Mouse (Mus musculus) hindbrain, embryonic 15.5 days (tissue): ENCODE measurements at regions not wholly inside any gene's neighbourhood (a gene's known extent, or its start where the extent isn't known, plus 50 kb on each side); places are given as distances from the start of the nearest gene placed in this dataset.

Experiments
- ATAC-seq: fragments of 200-750 bp; cut with Nextera tagmentation; 2 replicates; pipeline ENCODE4 v1.8.0; 2017; ENCODE audit warnings: low read depth, moderate number of reproducible peaks, moderate TSS enrichment; ENCODE audit not compliant: low FRiP score
- H3K27ac ChIP-seq: fragments of 300-500 bp; sonication (generic); replicated peaks from 2 replicates; pipeline ENCODE4 v1.5.1; 2015; ENCODE audit warnings: mild to moderate bottlenecking, inconsistent platforms
- H3K27me3 ChIP-seq: fragments of 300-500 bp; sonication (generic); 2 replicates; pipeline ENCODE4 v1.6.1; 2015; ENCODE audit warnings: control low read depth, inconsistent platforms
- H3K36me3 ChIP-seq: fragments of 300-500 bp; sonication (generic); 2 replicates; pipeline ENCODE4 v1.6.1; 2015; ENCODE audit warnings: control low read depth, inconsistent platforms
- H3K4me1 ChIP-seq: fragments of 300-500 bp; sonication (generic); replicated peaks from 2 replicates; pipeline ENCODE4 v1.6.1; 2015; ENCODE audit warnings: control low read depth, inconsistent platforms
- H3K4me2 ChIP-seq: fragments of 300-500 bp; sonication (generic); 2 replicates; pipeline ENCODE4 v1.6.1; 2015; ENCODE audit warnings: moderate library complexity, mild to moderate bottlenecking, inconsistent platforms
- H3K4me3 ChIP-seq: fragments of 300-500 bp; sonication (generic); 2 replicates; pipeline ENCODE4 v1.5.1; 2015; ENCODE audit warnings: mild to moderate bottlenecking, inconsistent platforms
- H3K9ac ChIP-seq: fragments of 300-500 bp; sonication (generic); 2 replicates; pipeline ENCODE4 v1.6.1; 2015; ENCODE audit warnings: inconsistent platforms
- H3K9me3 ChIP-seq: fragments of 300-500 bp; sonication (generic); 2 replicates; pipeline ENCODE4 v1.6.1; 2016; ENCODE audit warnings: control low read depth, inconsistent platforms
- WGBS: fragments of 180-500 bp; shearing (Covaris S2); methylation state at CpG from one replicate; pipeline ENCODE4 v1.1.7; 2015; 5-methylcytosine and 5-hydroxymethylcytosine counted together

- H3K4me3 ChIP-seq: no peak overlapping the region
- no peaks in the 10 kb centered on the region for H3K9me3 ChIP-seq
- H3K27ac ChIP-seq: no peak overlapping the region
- ATAC-seq: no peak
- no peaks in the 10 kb centered on the region for H3K27me3 ChIP-seq
- WGBS: 57% methylated on average over 10 of the region's 10 CpGs
- H3K4me2 ChIP-seq: no peak overlapping the region
- H3K36me3 ChIP-seq: no peaks in the 10 kb centered on the region
- H3K4me1 ChIP-seq: no peaks in the 10 kb centered on the region
- H3K9ac ChIP-seq: no peak overlapping the region
These were observed 276.8 kb downstream of the Matn1 start for GRCm38 (mm10) chr4:131220966-131221365.

GRCm38 (mm10) chr4:131230361-131230760, 286.2 kb downstream of the Matn1 start:
- H3K4me2 ChIP-seq: no peak overlapping the region
- H3K9ac ChIP-seq: no peak overlapping the region
- H3K36me3 ChIP-seq: no peaks in the 10 kb centered on the region
- 97% methylated on average over 5 of the region's 5 CpGs for WGBS
- no peaks in the 10 kb centered on the region for H3K27me3 ChIP-seq
- H3K4me1 ChIP-seq: no peaks in the 10 kb centered on the region
- no peaks in the 10 kb centered on the region for H3K9me3 ChIP-seq
- H3K27ac ChIP-seq: no peak overlapping the region
- no peak overlapping the region for H3K4me3 ChIP-seq
- no peak for ATAC-seq

- Histone ChIP-seq H3K4me1 (peaks cover 4% of the 10 kb centered on the region; the same call in 1 of the 2 replicates), H3K27me3 (no peaks in the 10 kb centered on the region), H3K36me3 (no peaks in the 10 kb centered on the region), H3K27ac (no peak overlapping the region), H3K9me3 (no peaks in the 10 kb centered on the region), H3K4me2 (no peak overlapping the region), H3K4me3 (no peak overlapping the region), H3K9ac (no peak overlapping the region)
- ATAC-seq: no peak
- 27% methylated on average over 4 of the region's 4 CpGs for WGBS
These were observed 292.4 kb downstream of the Matn1 start for GRCm38 (mm10) chr4:131236611-131237031.

- H3K27ac ChIP-seq: no peak overlapping the region
- 77% methylated on average over 3 of the region's 3 CpGs for WGBS
- peaks cover 10% of the 10 kb centered on the region for H3K4me1 ChIP-seq
- H3K27me3 ChIP-seq: no peaks in the 10 kb centered on the region
- ATAC-seq: no peak
- no peak overlapping the region for H3K4me3 ChIP-seq
- no peaks in the 10 kb centered on the region for H3K9me3 ChIP-seq
- no peaks in the 10 kb centered on the region for H3K36me3 ChIP-seq
- H3K9ac ChIP-seq: no peak overlapping the region
- no peak overlapping the region for H3K4me2 ChIP-seq
These were observed 294.4 kb downstream of the Matn1 start for GRCm38 (mm10) chr4:131238591-131238990.

GRCm38 (mm10) chr4:131239132-131239531, 294.9 kb downstream of the Matn1 start:
- 86% methylated on average over 5 of the region's 5 CpGs for WGBS
- Histone ChIP-seq H3K9me3 (no peaks in the 10 kb centered on the region), H3K4me1 (peaks cover 16% of the 10 kb centered on the region), H3K4me2 (no peak overlapping the region), H3K4me3 (no peak overlapping the region), H3K27ac (no peak overlapping the region), H3K27me3 (no peaks in the 10 kb centered on the region), H3K9ac (no peak overlapping the region), H3K36me3 (no peaks in the 10 kb centered on the region)
- ATAC-seq: no peak

- no peak overlapping the region for H3K9ac ChIP-seq
- H3K4me3 ChIP-seq: no peak overlapping the region
- peaks cover 23% of the 10 kb centered on the region for H3K4me1 ChIP-seq
- H3K36me3 ChIP-seq: no peaks in the 10 kb centered on the region
- no peak overlapping the region for H3K27ac ChIP-seq
- H3K9me3 ChIP-seq: no peaks in the 10 kb centered on the region
- 86% methylated on average over 4 of the region's 4 CpGs for WGBS
- no peak for ATAC-seq
- H3K4me2 ChIP-seq: no peak overlapping the region
- no peaks in the 10 kb centered on the region for H3K27me3 ChIP-seq
These were observed 296.3 kb downstream of the Matn1 start for GRCm38 (mm10) chr4:131240457-131240856.

- no peak for ATAC-seq
- 77% methylated on average over 4 of the region's 4 CpGs for WGBS
- no peak overlapping the region for H3K4me2 ChIP-seq
- no peaks in the 10 kb centered on the region for H3K9me3 ChIP-seq
- peaks cover 3% of the 10 kb centered on the region; the same call in 1 of the 2 replicates for H3K27me3 ChIP-seq
- H3K4me3 ChIP-seq: no peak overlapping the region
- no peak overlapping the region for H3K27ac ChIP-seq
- H3K36me3 ChIP-seq: no peaks in the 10 kb centered on the region
- peaks cover 19% of the 10 kb centered on the region for H3K4me1 ChIP-seq
- no peak overlapping the region for H3K9ac ChIP-seq
These were observed 298.1 kb downstream of the Matn1 start for GRCm38 (mm10) chr4:131242250-131242649.

- Histone ChIP-seq H3K9ac (no peak overlapping the region), H3K4me2 (no peak overlapping the region), H3K36me3 (no peaks in the 10 kb centered on the region), H3K9me3 (no peaks in the 10 kb centered on the region), H3K27me3 (peaks cover 3% of the 10 kb centered on the region; the same call in 1 of the 2 replicates), H3K4me1 (peaks cover 19% of the 10 kb centered on the region), H3K27ac (peak overlapping the region; percentile 82), H3K4me3 (no peak overlapping the region)
- 13% methylated on average over 9 of the region's 9 CpGs for WGBS
- peak; percentile 78 for ATAC-seq
These were observed 299.7 kb downstream of the Matn1 start for GRCm38 (mm10) chr4:131243744-131244387.

- peak; percentile 85 for ATAC-seq
- Histone ChIP-seq H3K4me1 (peaks cover 10% of the 10 kb centered on the region), H3K27ac (no peak overlapping the region), H3K9me3 (no peaks in the 10 kb centered on the region), H3K9ac (no peak overlapping the region), H3K36me3 (no peaks in the 10 kb centered on the region), H3K4me2 (peak overlapping the region; percentile 47), H3K27me3 (peaks cover 4% of the 10 kb centered on the region; the same call in 1 of the 2 replicates), H3K4me3 (no peak overlapping the region)
- 18% methylated on average over 30 of the region's 30 CpGs for WGBS
These were observed 308.6 kb downstream of the Matn1 start for GRCm38 (mm10) chr4:131252602-131253442.

- H3K4me1 ChIP-seq: peaks cover 10% of the 10 kb centered on the region
- 6% methylated on average over 8 of the region's 8 CpGs for WGBS
- H3K4me3 ChIP-seq: no peak overlapping the region
- H3K9me3 ChIP-seq: no peaks in the 10 kb centered on the region
- no peaks in the 10 kb centered on the region for H3K36me3 ChIP-seq
- H3K9ac ChIP-seq: no peak overlapping the region
- no peak for ATAC-seq
- H3K27ac ChIP-seq: no peak overlapping the region
- peak overlapping the region; percentile 47 for H3K4me2 ChIP-seq
- peaks cover 4% of the 10 kb centered on the region; the same call in 1 of the 2 replicates for H3K27me3 ChIP-seq
These were observed 309.2 kb downstream of the Matn1 start for GRCm38 (mm10) chr4:131253443-131253817.

GRCm38 (mm10) chr4:131254243-131254642, 310.1 kb downstream of the Matn1 start:
- H3K9me3 ChIP-seq: no peaks in the 10 kb centered on the region
- H3K27me3 ChIP-seq: peaks cover 4% of the 10 kb centered on the region; the same call in 1 of the 2 replicates
- H3K4me1 ChIP-seq: peaks cover 10% of the 10 kb centered on the region
- WGBS: 68% methylated on average over 7 of the region's 7 CpGs
- H3K36me3 ChIP-seq: no peaks in the 10 kb centered on the region
- H3K4me3 ChIP-seq: no peak overlapping the region
- H3K9ac ChIP-seq: no peak overlapping the region
- ATAC-seq: no peak
- H3K4me2 ChIP-seq: no peak overlapping the region
- no peak overlapping the region for H3K27ac ChIP-seq

- Histone ChIP-seq H3K36me3 (no peaks in the 10 kb centered on the region), H3K9me3 (no peaks in the 10 kb centered on the region), H3K27ac (no peak overlapping the region), H3K4me1 (peaks cover 10% of the 10 kb centered on the region), H3K27me3 (peaks cover 4% of the 10 kb centered on the region; the same call in 1 of the 2 replicates), H3K4me2 (no peak overlapping the region), H3K4me3 (no peak overlapping the region), H3K9ac (no peak overlapping the region)
- no peak for ATAC-seq
- 48% methylated on average over 6 of the region's 6 CpGs for WGBS
These were observed 310.5 kb downstream of the Matn1 start for GRCm38 (mm10) chr4:131254691-131255090.
